In genomic region chr15:83169772-83170722, GRCm38 (mm10) we compare ENCODE assay signal across 8 mouse cellular contexts. TPM values are rescaled to one million over a fixed set of nuclear protein-coding genes. Genes with fewer than 3 reads are reported as not detected.
DNase-seq lines count a peak whose midpoint lies in the region; ATAC-seq and TF ChIP-seq lines count a peak whose summit lies in the region.

No protein-coding gene starts in this region.

- H3K9ac ChIP-seq in hindbrain, embryonic 11.5 days (ENCODE audit: low read depth, low read length), result peak overlapping the region; percentile 3; the same call in 1 of the 2 replicates
- H3K9ac ChIP-seq in hindbrain, postnatal 0 days (replicated peaks; ENCODE audit: low read length), result no peak overlapping the region
- H3K9ac ChIP-seq in hindbrain, embryonic 13.5 days, result peak overlapping the region; percentile 92
- H3K9ac ChIP-seq in lung, embryonic 14.5 days, result peak overlapping the region; percentile 28; the same call in 1 of the 2 replicates

- no peaks in the 10 kb centered on the region for H3K27me3 ChIP-seq in hindbrain, embryonic 11.5 days (ENCODE audit: control insufficient read depth, insufficient read depth, low read length)
- H3K27me3 ChIP-seq in hindbrain, postnatal 0 days (ENCODE audit: insufficient read depth, low read length), result no peaks in the 10 kb centered on the region
- H3K27me3 ChIP-seq in hindbrain, embryonic 13.5 days, result no peaks in the 10 kb centered on the region
- H3K27me3 ChIP-seq in lung, embryonic 14.5 days (ENCODE audit: insufficient read depth, low read length), result no peaks in the 10 kb centered on the region

- no peak overlapping the region for H3K4me2 ChIP-seq in hindbrain, embryonic 11.5 days (replicated peaks; ENCODE audit: low read depth, low read length)
- no peak overlapping the region for H3K4me2 ChIP-seq in hindbrain, postnatal 0 days (ENCODE audit: low read depth, low read length)
- H3K4me2 ChIP-seq in hindbrain, embryonic 13.5 days, result 0 out of 2 replicates have a peak overlapping the region, but pooled peaks have one; percentile 73
- H3K4me2 ChIP-seq in lung, embryonic 14.5 days, result peak overlapping the region; percentile 72

- no peak overlapping the region for H3K27ac ChIP-seq in hindbrain, embryonic 11.5 days (ENCODE audit: low read depth, low read length)
- H3K27ac ChIP-seq in hindbrain, postnatal 0 days, result no peak overlapping the region
- H3K27ac ChIP-seq in cortical plate, adult 2 months (ENCODE audit: insufficient read depth, low read length), result 0 out of 2 replicates have a peak overlapping the region, but pooled peaks have one; percentile 16
- no peak overlapping the region for H3K27ac ChIP-seq in hindbrain, embryonic 13.5 days
- H3K27ac ChIP-seq in lung, embryonic 14.5 days (ENCODE audit: low read depth), result peak overlapping the region; percentile 64; the same call in 1 of the 2 replicates

- no peak for TF ChIP-seq CTCF in hindbrain, postnatal 0 days (IDR thresholded peaks at IDR 0.05; ENCODE audit: low read depth)
- no peak for TF ChIP-seq CTCF in cortical plate, adult 2 months (IDR thresholded peaks at IDR 0.05; ENCODE audit: extremely low read depth, insufficient read depth, low read length)
- no peak for TF ChIP-seq CTCF in lung, embryonic 14.5 days (IDR thresholded peaks at IDR 0.05; ENCODE audit: low read depth)

- 87% methylated on average over 8 of the region's 8 CpGs for WGBS in hindbrain, embryonic 11.5 days
- WGBS in hindbrain, postnatal 0 days, result 88% methylated on average over 8 of the region's 8 CpGs
- 87% methylated on average over 8 of the region's 8 CpGs for whole genome bisulfite sequencing in hindbrain, embryonic 13.5 days
- WGBS in lung, embryonic 14.5 days, result 72% methylated on average over 8 of the region's 8 CpGs

- no peak for TF ChIP-seq POLR2A in cortical plate, adult 2 months (IDR thresholded peaks at IDR 0.05; ENCODE audit: extremely low read depth, insufficient read depth, low read length)

- ATAC-seq in hindbrain, embryonic 11.5 days (ENCODE audit: low FRiP score), result no peak
- no peak for ATAC-seq in hindbrain, postnatal 0 days
- ATAC-seq in hindbrain, embryonic 13.5 days (ENCODE audit: low FRiP score), result no peak
- no peak for ATAC-seq in lung, embryonic 14.5 days (ENCODE audit: insufficient read depth)

- DNase-seq in hindbrain, embryonic 11.5 days (ENCODE audit: low spot score), result no peak
- no peak for DNase-seq in hindbrain, postnatal 0 days (ENCODE audit: low spot score)
- DNase-seq in lung, embryonic 14.5 days, result no peak
- no peak for DNase-seq in adipocyte (ENCODE audit: low spot score)
- DNase-seq in thymus, postnatal 25 days, result no peak
- no peak for DNase-seq in layer of hippocampus, adult 8-10 months (ENCODE audit: low spot score in 2 of 2)

- H3K36me3 ChIP-seq in hindbrain, embryonic 11.5 days (ENCODE audit: control insufficient read depth, insufficient read depth, low read length), result no peaks in the 10 kb centered on the region
- no peaks in the 10 kb centered on the region for H3K36me3 ChIP-seq in hindbrain, postnatal 0 days (ENCODE audit: insufficient read depth, low read length)
- H3K36me3 ChIP-seq in hindbrain, embryonic 13.5 days, result peaks cover 9% of the 10 kb centered on the region; the same call in 1 of the 2 replicates
- no peaks in the 10 kb centered on the region for H3K36me3 ChIP-seq in lung, embryonic 14.5 days (ENCODE audit: insufficient read depth)

- no peak overlapping the region for H3K4me3 ChIP-seq in hindbrain, embryonic 11.5 days (ENCODE audit: low read depth, low read length)
- H3K4me3 ChIP-seq in hindbrain, postnatal 0 days (ENCODE audit: low read length), result no peak overlapping the region
- no peak overlapping the region for H3K4me3 ChIP-seq in cortical plate, adult 2 months (ENCODE audit: insufficient read depth, low read length)
- H3K4me3 ChIP-seq in hindbrain, embryonic 13.5 days, result no peak overlapping the region
- peak overlapping the region; percentile 10; the same call in 1 of the 2 replicates for H3K4me3 ChIP-seq in lung, embryonic 14.5 days (ENCODE audit: low read depth, low read length)

- H3K9me3 ChIP-seq in hindbrain, embryonic 11.5 days (ENCODE audit: control insufficient read depth, low read length), result no peaks in the 10 kb centered on the region
- H3K9me3 ChIP-seq in hindbrain, postnatal 0 days (ENCODE audit: low read length), result no peaks in the 10 kb centered on the region
- no peaks in the 10 kb centered on the region for H3K9me3 ChIP-seq in hindbrain, embryonic 13.5 days
- no peaks in the 10 kb centered on the region for H3K9me3 ChIP-seq in lung, embryonic 14.5 days (ENCODE audit: low read depth, low read length)

- peaks cover 4% of the 10 kb centered on the region; the same call in 1 of the 2 replicates for H3K4me1 ChIP-seq in hindbrain, embryonic 11.5 days (replicated peaks; ENCODE audit: control insufficient read depth, insufficient read depth, low read length)
- H3K4me1 ChIP-seq in hindbrain, postnatal 0 days (ENCODE audit: insufficient read depth, low read length), result 0 out of 2 replicates have a peak, but pooled peaks cover 11% of the 10 kb centered on the region
- peaks cover 2% of the 10 kb centered on the region; the same call in 1 of the 2 replicates for H3K4me1 ChIP-seq in cortical plate, adult 2 months (ENCODE audit: control insufficient read depth, insufficient read depth, low read length)
- H3K4me1 ChIP-seq in hindbrain, embryonic 13.5 days (replicated peaks), result peaks cover 52% of the 10 kb centered on the region
- H3K4me1 ChIP-seq in lung, embryonic 14.5 days (ENCODE audit: insufficient read depth), result peaks cover 34% of the 10 kb centered on the region

RNA-seq across cellular contexts. Expression of gene Cyb5r3, which starts 2.3 kb away (rescaled TPM):
- 182 and 205 TPM in 2 replicates for polyA plus RNA-seq in hindbrain, embryonic 11.5 days (2014; fragmentation: Nextera tagmentation; extraction: Ambion mirVana)
- total RNA-seq in hindbrain, postnatal 0 days (2014; rRNA removed), result 93.8 and 99.2 TPM in 2 replicates
- 117 and 136 TPM in 2 replicates for polyA plus RNA-seq in hindbrain, postnatal 0 days (2015; fragmentation: Nextera tagmentation; extraction: Ambion mirVana)
- 48.4 and 57.0 TPM in 2 replicates for polyA plus RNA-seq in cortical plate, adult 2 months (2012; rRNA removed)
- 117 and 134 TPM in 2 replicates for polyA plus RNA-seq in hindbrain, embryonic 13.5 days (2015; fragmentation: Nextera tagmentation; extraction: Ambion mirVana)
- 161 and 164 TPM in 2 replicates for polyA plus RNA-seq in lung, embryonic 14.5 days (2014; fragmentation: Nextera tagmentation; extraction: Ambion mirVana)
- total RNA-seq in layer of hippocampus, adult 8-10 months (2022), result 10 to 100 TPM; 70.0 to 98.9 (median 81.6) TPM

RNA-seq across cellular contexts. Expression of gene Poldip3, which starts 20.9 kb away (rescaled TPM):
- polyA plus RNA-seq in hindbrain, embryonic 11.5 days (2014; fragmentation: Nextera tagmentation; extraction: Ambion mirVana), result 162 and 163 TPM in 2 replicates
- total RNA-seq in hindbrain, postnatal 0 days (2014; rRNA removed), result 97.5 and 115 TPM in 2 replicates
- polyA plus RNA-seq in hindbrain, postnatal 0 days (2015; fragmentation: Nextera tagmentation; extraction: Ambion mirVana), result 96.9 and 103 TPM in 2 replicates
- 66.3 and 66.6 TPM in 2 replicates for polyA plus RNA-seq in cortical plate, adult 2 months (2012; rRNA removed)
- polyA plus RNA-seq in hindbrain, embryonic 13.5 days (2015; fragmentation: Nextera tagmentation; extraction: Ambion mirVana), result 144 and 146 TPM in 2 replicates
- 159 and 162 TPM in 2 replicates for polyA plus RNA-seq in lung, embryonic 14.5 days (2014; fragmentation: Nextera tagmentation; extraction: Ambion mirVana)
- 10 to 100 TPM; 84.5 to 94.7 (median 92.1) TPM for total RNA-seq in layer of hippocampus, adult 8-10 months (2022)

RNA-seq across cellular contexts. Expression of gene Rrp7a, which starts 47.4 kb away (rescaled TPM):
- polyA plus RNA-seq in hindbrain, embryonic 11.5 days (2014; fragmentation: Nextera tagmentation; extraction: Ambion mirVana), result 54.6 and 63.4 TPM in 2 replicates
- total RNA-seq in hindbrain, postnatal 0 days (2014; rRNA removed), result 157 and 207 TPM in 2 replicates
- polyA plus RNA-seq in hindbrain, postnatal 0 days (2015; fragmentation: Nextera tagmentation; extraction: Ambion mirVana), result 69.4 and 74.4 TPM in 2 replicates
- 126 and 128 TPM in 2 replicates for polyA plus RNA-seq in cortical plate, adult 2 months (2012; rRNA removed)
- polyA plus RNA-seq in hindbrain, embryonic 13.5 days (2015; fragmentation: Nextera tagmentation; extraction: Ambion mirVana), result 72.7 and 74.8 TPM in 2 replicates
- 51.0 and 59.3 TPM in 2 replicates for polyA plus RNA-seq in lung, embryonic 14.5 days (2014; fragmentation: Nextera tagmentation; extraction: Ambion mirVana)
- total RNA-seq in layer of hippocampus, adult 8-10 months (2022), result 100 to 1,000 TPM; 126 to 141 (median 133) TPM

Comparison
In these comparisons a context has a peak if more than half of its experiments do, and no peak if none do; other contexts are left out.
1. H3K4me2 ChIP-seq: peak in hindbrain, embryonic 13.5 days (single experiment) and lung, embryonic 14.5 days (single experiment); none in hindbrain, embryonic 11.5 days (single experiment) and hindbrain, postnatal 0 days (single experiment).
2. H3K27ac ChIP-seq: peak in cortical plate, adult 2 months (single experiment) and lung, embryonic 14.5 days (single experiment); none in hindbrain, embryonic 11.5 days (single experiment), hindbrain, postnatal 0 days (single experiment) and hindbrain, embryonic 13.5 days (single experiment).